Mouse (Mus musculus) C2C12 (cell line): ENCODE measurements around the gene Add3. TPM values are rescaled to one million over a fixed set of nuclear protein-coding genes. Genes with fewer than 3 reads are reported as not detected.

Experiments
- H3K27me3 ChIP-seq: one replicate; pipeline ENCODE4 v1.6.1; 2011; ENCODE audit not compliant: control insufficient read depth, insufficient read depth, insufficient read length
- H3K36me3 ChIP-seq: one replicate; pipeline ENCODE4 v1.6.1; 2011; ENCODE audit not compliant: control insufficient read depth, insufficient read depth
- H3K4me3 ChIP-seq: one replicate; pipeline ENCODE4 v1.5.1; 2011; ENCODE audit warnings: mild to moderate bottlenecking, control low read depth; ENCODE audit not compliant: poor library complexity, insufficient read depth, severe bottlenecking
- H3K79me2 ChIP-seq: one replicate; pipeline ENCODE4 v1.6.1; 2011; ENCODE audit not compliant: control insufficient read depth, insufficient read depth
- H3K79me3 ChIP-seq: one replicate; pipeline ENCODE4 v1.6.1; 2011; ENCODE audit warnings: low read depth, control low read depth
- H3ac ChIP-seq: one replicate; pipeline ENCODE3; 2011; ENCODE audit warnings: low read depth; ENCODE audit not compliant: control insufficient read depth, insufficient read length
- CEBPB ChIP-seq: IDR thresholded peaks from one replicate; pipeline ENCODE4 v1.6.1; 2011; ENCODE audit warnings: low read depth, mild to moderate bottlenecking, control low read depth, moderate library complexity
- CTCF ChIP-seq: IDR thresholded peaks from one replicate; pipeline ENCODE4 v1.5.1; 2011; ENCODE audit not compliant: control insufficient read depth, insufficient read depth, insufficient read length
- FOSL1 ChIP-seq: IDR thresholded peaks from one replicate; pipeline ENCODE4 v1.8.0; 2011; ENCODE audit warnings: mild to moderate bottlenecking, low read length; ENCODE audit not compliant: poor library complexity, insufficient read depth, severe bottlenecking
- MAX ChIP-seq: IDR thresholded peaks from one replicate; pipeline ENCODE4 v1.6.1; 2011; ENCODE audit warnings: mild to moderate bottlenecking, control low read depth
- MYOD1 ChIP-seq: IDR thresholded peaks from one replicate; pipeline ENCODE4 v1.6.1; 2011; ENCODE audit warnings: low read depth; ENCODE audit not compliant: control insufficient read depth, insufficient read length
- MYOG ChIP-seq: IDR thresholded peaks from one replicate; pipeline ENCODE4 v1.6.1; 2011; ENCODE audit not compliant: control insufficient read depth, insufficient read length; ENCODE audit errors: extremely low read depth
- USF1 ChIP-seq: IDR thresholded peaks from one replicate; pipeline ENCODE4 v1.6.1; 2011; ENCODE audit warnings: low read depth, mild to moderate bottlenecking, control low read depth, moderate library complexity
- polyA plus RNA-seq: library from polyadenylated mRNA; unstranded; fragments of >200 nt; fragmentation: generic; extraction: Trizol; gene quantifications from one replicate; pipeline ENCODE4 v1.2.1, GENCODE M21; 2012; ENCODE audit warnings: missing spikeins

Gene Add3
- polyA plus RNA-seq, 1 experiment, result 1.6 TPM

- no peaks in the 10 kb centered on the region for H3K79me3 ChIP-seq
- no peak for TF ChIP-seq MAX
- no peak for TF ChIP-seq FOSL1
- no peak for TF ChIP-seq MYOD1
- TF ChIP-seq USF1, result no peak
- TF ChIP-seq CTCF, result no peak
- no peak for TF ChIP-seq MYOG
- H3ac ChIP-seq, result no peak overlapping the region
- no peaks in the 10 kb centered on the region for H3K79me2 ChIP-seq
- no peaks in the 10 kb centered on the region for H3K36me3 ChIP-seq
- no peaks in the 10 kb centered on the region for H3K27me3 ChIP-seq
- H3K4me3 ChIP-seq, result no peak overlapping the region
These were observed 26.1 kb downstream of the Add3 start for GRCm38 (mm10) chr19:53166367-53166766.

- no peaks in the 10 kb centered on the region for H3K79me3 ChIP-seq
- H3K4me3 ChIP-seq, result no peak overlapping the region
- H3K36me3 ChIP-seq, result no peaks in the 10 kb centered on the region
- no peak overlapping the region for H3ac ChIP-seq
- H3K79me2 ChIP-seq, result no peaks in the 10 kb centered on the region
- TF ChIP-seq USF1 (no peak), MYOD1 (no peak), FOSL1 (no peak), MYOG (no peak), CEBPB (no peak), MAX (no peak), CTCF (no peak)
- H3K27me3 ChIP-seq, result no peaks in the 10 kb centered on the region
These were observed 28.3 kb downstream of the Add3 start for GRCm38 (mm10) chr19:53168576-53168975.

GRCm38 (mm10) chr19:53170651-53171050, 30.4 kb downstream of the Add3 start:
- no peak overlapping the region for H3ac ChIP-seq
- H3K79me3 ChIP-seq, result no peaks in the 10 kb centered on the region
- H3K36me3 ChIP-seq, result no peaks in the 10 kb centered on the region
- no peaks in the 10 kb centered on the region for H3K79me2 ChIP-seq
- no peak overlapping the region for H3K4me3 ChIP-seq
- no peaks in the 10 kb centered on the region for H3K27me3 ChIP-seq
- TF ChIP-seq CEBPB (no peak), MYOD1 (no peak), CTCF (no peak), USF1 (no peak), FOSL1 (no peak), MYOG (no peak), MAX (no peak)

- TF ChIP-seq MYOD1, result no peak
- no peak for TF ChIP-seq USF1
- no peak for TF ChIP-seq CEBPB
- TF ChIP-seq MYOG, result no peak
- TF ChIP-seq FOSL1, result no peak
- TF ChIP-seq CTCF, result no peak
- Histone ChIP-seq H3K79me2 (no peaks in the 10 kb centered on the region), H3K27me3 (no peaks in the 10 kb centered on the region), H3K36me3 (no peaks in the 10 kb centered on the region), H3K4me3 (no peak overlapping the region), H3ac (no peak overlapping the region), H3K79me3 (no peaks in the 10 kb centered on the region)
These were observed 33.8 kb downstream of the Add3 start for GRCm38 (mm10) chr19:53174034-53174433.

- no peaks in the 10 kb centered on the region for H3K79me2 ChIP-seq
- H3K79me3 ChIP-seq, result no peaks in the 10 kb centered on the region
- H3K36me3 ChIP-seq, result no peaks in the 10 kb centered on the region
- no peaks in the 10 kb centered on the region for H3K27me3 ChIP-seq
- TF ChIP-seq MAX (no peak), CTCF (no peak), MYOG (no peak), USF1 (no peak), FOSL1 (no peak), CEBPB (no peak), MYOD1 (no peak)
- H3ac ChIP-seq, result no peak overlapping the region
- no peak overlapping the region for H3K4me3 ChIP-seq
These were observed 35.3 kb downstream of the Add3 start for GRCm38 (mm10) chr19:53175550-53175949.

- TF ChIP-seq CTCF, result no peak
- no peak for TF ChIP-seq USF1
- TF ChIP-seq MYOG, result no peak
- TF ChIP-seq MAX, result no peak
- no peak for TF ChIP-seq MYOD1
- TF ChIP-seq CEBPB, result no peak
- H3K79me2 ChIP-seq, result no peaks in the 10 kb centered on the region
- H3K36me3 ChIP-seq, result no peaks in the 10 kb centered on the region
- H3K27me3 ChIP-seq, result no peaks in the 10 kb centered on the region
- H3K79me3 ChIP-seq, result no peaks in the 10 kb centered on the region
- H3K4me3 ChIP-seq, result no peak overlapping the region
- no peak overlapping the region for H3ac ChIP-seq
These were observed 36.3 kb downstream of the Add3 start for GRCm38 (mm10) chr19:53176518-53176917.
